Mouse (Mus musculus): ENCODE measurements around the gene Nudt2. TPM values are rescaled to one million over a fixed set of nuclear protein-coding genes. Genes with fewer than 3 reads are reported as not detected.

Gene Nudt2
- polyA plus RNA-seq, 1 experiment from 2014 or later = 31.7 TPM

DNA sequence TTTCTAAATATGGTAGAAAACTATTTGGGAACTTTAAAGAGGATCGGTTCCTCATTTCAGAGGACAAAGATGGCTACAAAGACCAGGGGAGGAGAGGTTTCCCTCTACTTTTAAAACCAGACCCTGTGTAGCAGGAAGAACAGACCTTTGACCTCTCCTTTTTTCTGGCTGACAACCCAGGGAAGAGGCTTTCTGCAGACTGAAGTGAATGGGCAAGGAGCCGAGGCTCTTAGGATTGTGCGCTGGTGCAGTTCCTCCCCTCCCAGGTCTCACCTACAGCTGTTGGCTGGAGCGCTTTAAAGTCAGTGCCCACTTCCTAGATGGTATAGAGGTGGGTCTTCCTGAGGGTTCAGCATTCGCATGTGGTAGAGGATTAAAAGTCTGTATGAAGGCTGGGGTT lies 32.1 kb downstream of the Nudt2 start:
- Histone ChIP-seq H3K36me3 (no peaks in the 10 kb centered on the region), H3K4me1 (peaks cover 20% of the 10 kb centered on the region), H3K27ac (no peak overlapping the region), H3K4me2 (no peak overlapping the region; the same call in 1 of the 2 replicates), H3K9me3 (replicated peaks) (no peaks in the 10 kb centered on the region), H3K27me3 (replicated peaks) (peaks cover 85% of the 10 kb centered on the region), H3K9ac (no peak overlapping the region), H3K4me3 (no peak overlapping the region)
- no peak for ATAC-seq
- 47% methylated on average over 5 of the region's 5 CpGs for WGBS (ENCODE audit: insufficient replicate concordance)

DNA sequence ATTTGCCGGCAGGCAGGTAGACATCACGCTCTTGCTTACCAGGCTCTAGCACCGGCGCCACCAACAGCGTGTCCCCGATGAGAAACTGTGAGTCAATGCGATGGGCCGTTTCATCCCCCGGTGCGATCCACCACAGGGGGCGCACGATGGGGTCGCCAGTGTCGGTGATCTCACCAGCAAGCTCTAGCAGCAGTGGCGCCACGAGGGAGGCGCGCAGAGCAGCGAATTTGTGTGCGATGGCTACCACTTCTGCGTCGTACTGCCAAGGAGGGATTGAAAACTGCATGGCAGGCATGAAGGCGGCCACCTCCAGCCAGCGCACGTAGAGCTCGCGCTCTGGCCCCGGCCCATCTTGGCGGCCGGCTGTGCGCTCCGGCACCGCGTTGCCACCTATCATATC lies 32.6 kb downstream of the Nudt2 start:
- Histone ChIP-seq H3K27ac (no peak overlapping the region), H3K9me3 (replicated peaks) (no peaks in the 10 kb centered on the region), H3K27me3 (replicated peaks) (peaks cover 90% of the 10 kb centered on the region), H3K4me3 (peak overlapping the region; percentile 26), H3K9ac (no peak overlapping the region), H3K4me1 (peaks cover 25% of the 10 kb centered on the region), H3K36me3 (no peaks in the 10 kb centered on the region), H3K4me2 (peak overlapping the region; percentile 53)
- ATAC-seq = no peak
- 2% methylated on average over 34 of the region's 34 CpGs for WGBS (ENCODE audit: insufficient replicate concordance)

DNA sequence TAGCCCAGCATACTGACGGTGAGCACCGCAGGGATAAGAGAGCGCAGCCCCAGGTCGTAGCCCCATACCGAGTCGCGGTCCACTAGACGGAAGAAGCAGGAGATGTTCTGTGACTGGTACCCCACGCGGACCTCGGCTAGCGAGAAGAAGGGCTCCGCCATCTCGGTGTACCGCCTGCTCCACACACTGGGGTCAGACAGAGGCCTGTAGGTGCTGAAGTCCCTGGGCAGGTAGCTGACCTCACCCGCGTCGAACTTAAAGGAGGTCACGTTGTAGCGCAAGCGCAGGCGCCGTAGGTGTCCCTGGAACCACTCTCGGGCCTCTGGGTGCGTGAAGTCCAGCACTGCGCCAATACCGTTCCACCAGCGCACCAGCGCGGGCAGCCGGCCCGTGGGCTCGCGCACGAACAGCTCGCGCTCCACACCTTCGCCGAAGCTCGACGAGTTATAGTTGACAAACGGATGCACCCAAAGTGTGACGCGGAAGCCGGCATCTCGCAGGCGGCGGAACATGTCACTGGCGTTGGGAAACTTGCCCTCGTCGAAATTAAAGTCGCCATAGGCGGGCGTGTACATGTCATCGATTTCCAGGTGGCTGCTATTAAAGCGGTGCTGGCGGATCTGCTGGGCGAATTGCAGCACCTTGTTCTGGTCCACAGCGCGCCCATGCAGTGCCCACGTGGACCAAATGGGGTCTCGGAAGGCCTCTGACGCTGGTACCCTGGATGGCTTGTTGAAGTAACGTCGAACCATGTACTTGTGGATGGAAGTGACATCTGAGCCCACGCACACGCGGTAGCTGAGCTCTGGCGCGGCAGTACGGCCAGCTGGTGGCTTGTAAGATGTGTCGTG lies 33.3 kb downstream of the Nudt2 start:
- ATAC-seq = no peak

DNA sequence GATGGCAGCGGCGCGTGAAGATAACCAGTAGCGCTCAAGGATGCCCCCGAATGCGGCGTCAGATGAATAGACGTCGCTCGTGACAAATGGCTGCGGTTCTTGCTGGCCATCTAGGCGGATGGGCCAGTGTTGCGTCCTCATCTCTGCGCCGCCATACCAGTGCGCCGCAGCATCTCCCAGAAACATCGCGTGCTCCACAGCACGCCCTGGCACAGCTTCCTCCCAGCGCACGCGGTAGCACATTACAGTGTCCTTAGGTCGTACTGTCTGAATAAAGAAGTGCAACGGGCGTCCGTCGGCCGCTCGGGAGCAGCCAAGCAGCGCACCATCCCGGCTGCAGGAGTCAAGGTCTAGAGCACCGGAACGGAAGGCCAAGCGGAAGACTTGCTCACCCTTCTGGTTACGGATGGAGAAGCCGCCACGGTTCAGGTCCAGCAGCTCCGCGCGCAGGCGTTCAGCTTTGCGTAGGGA lies 34.0 kb downstream of the Nudt2 start:
- Histone ChIP-seq H3K36me3 (no peaks in the 10 kb centered on the region), H3K9me3 (replicated peaks) (no peaks in the 10 kb centered on the region), H3K4me1 (peaks cover 30% of the 10 kb centered on the region), H3K4me2 (peak overlapping the region; percentile 53), H3K9ac (no peak overlapping the region), H3K27me3 (replicated peaks) (peaks cover 86% of the 10 kb centered on the region), H3K27ac (no peak overlapping the region), H3K4me3 (peak overlapping the region; percentile 26)
- no peak for ATAC-seq
- 3% methylated on average over 43 of the region's 43 CpGs for WGBS (ENCODE audit: insufficient replicate concordance)

More for the DNA sequence above, 33.3 kb downstream of the Nudt2 start:
- Histone ChIP-seq H3K4me3 (peak overlapping the region; percentile 26), H3K36me3 (no peaks in the 10 kb centered on the region), H3K27ac (no peak overlapping the region), H3K9me3 (replicated peaks) (no peaks in the 10 kb centered on the region), H3K27me3 (replicated peaks) (peaks cover 89% of the 10 kb centered on the region), H3K4me1 (peaks cover 30% of the 10 kb centered on the region), H3K9ac (no peak overlapping the region), H3K4me2 (peak overlapping the region; percentile 53)
- 7% methylated on average over 72 of the region's 72 CpGs for WGBS (ENCODE audit: insufficient replicate concordance)

DNA sequence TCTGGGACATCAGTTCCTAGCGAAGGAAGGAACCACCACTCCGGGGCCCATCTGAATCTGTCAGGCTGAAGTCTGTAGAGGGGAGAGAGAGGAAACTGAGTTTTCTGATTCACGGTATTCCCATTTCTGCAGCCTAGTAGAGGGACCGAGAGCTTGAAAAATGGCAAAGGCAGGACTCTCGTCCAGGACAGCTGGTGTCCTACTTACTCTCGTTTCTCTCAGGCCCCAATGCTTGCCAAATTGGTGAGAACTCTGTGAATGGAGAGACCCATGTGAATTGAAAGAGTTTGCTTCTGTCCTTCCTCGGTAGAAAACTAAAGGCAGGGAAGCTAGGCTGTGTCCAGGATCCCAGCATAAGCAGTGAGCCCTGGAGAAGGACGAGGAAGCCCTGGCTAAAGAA lies 34.7 kb downstream of the Nudt2 start:
- H3K9me3 ChIP-seq (replicated peaks) = no peaks in the 10 kb centered on the region
- no peaks in the 10 kb centered on the region for H3K36me3 ChIP-seq
- no peak overlapping the region for H3K27ac ChIP-seq
- no peak overlapping the region for H3K9ac ChIP-seq
- no peak for ATAC-seq
- no peak overlapping the region for H3K4me2 ChIP-seq
- H3K4me3 ChIP-seq = no peak overlapping the region
- 47% methylated on average over 8 of the region's 8 CpGs for WGBS (ENCODE audit: insufficient replicate concordance)
- peaks cover 30% of the 10 kb centered on the region for H3K4me1 ChIP-seq
- H3K27me3 ChIP-seq (replicated peaks) = peaks cover 81% of the 10 kb centered on the region

DNA sequence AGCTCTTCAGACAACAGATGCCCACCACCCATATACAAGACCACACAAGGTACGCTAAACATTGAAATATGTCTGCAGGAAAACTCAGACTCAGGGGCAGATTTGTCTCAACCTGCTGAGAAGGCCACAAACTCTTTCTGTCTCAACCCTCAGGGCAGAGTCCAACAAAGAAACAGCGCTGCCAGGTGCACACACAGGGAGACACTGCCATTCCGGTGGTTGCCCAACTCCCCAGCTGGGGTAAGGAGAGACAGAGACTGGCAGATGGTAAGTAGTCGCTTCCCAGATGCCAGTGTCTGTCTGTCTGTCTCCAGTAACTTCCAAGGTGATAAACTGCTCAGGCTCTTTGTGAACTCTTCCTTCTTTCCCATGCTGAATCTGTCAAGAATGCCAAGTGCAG lies 35.8 kb downstream of the Nudt2 start:
- H3K9me3 ChIP-seq (replicated peaks) = no peaks in the 10 kb centered on the region
- 69% methylated on average over 4 of the region's 4 CpGs for WGBS (ENCODE audit: insufficient replicate concordance)
- H3K9ac ChIP-seq = no peak overlapping the region
- H3K4me1 ChIP-seq = peaks cover 31% of the 10 kb centered on the region
- H3K27me3 ChIP-seq (replicated peaks) = peaks cover 69% of the 10 kb centered on the region
- no peak overlapping the region for H3K4me3 ChIP-seq
- no peak overlapping the region for H3K4me2 ChIP-seq
- no peaks in the 10 kb centered on the region for H3K36me3 ChIP-seq
- no peak overlapping the region for H3K27ac ChIP-seq
- no peak for ATAC-seq

DNA sequence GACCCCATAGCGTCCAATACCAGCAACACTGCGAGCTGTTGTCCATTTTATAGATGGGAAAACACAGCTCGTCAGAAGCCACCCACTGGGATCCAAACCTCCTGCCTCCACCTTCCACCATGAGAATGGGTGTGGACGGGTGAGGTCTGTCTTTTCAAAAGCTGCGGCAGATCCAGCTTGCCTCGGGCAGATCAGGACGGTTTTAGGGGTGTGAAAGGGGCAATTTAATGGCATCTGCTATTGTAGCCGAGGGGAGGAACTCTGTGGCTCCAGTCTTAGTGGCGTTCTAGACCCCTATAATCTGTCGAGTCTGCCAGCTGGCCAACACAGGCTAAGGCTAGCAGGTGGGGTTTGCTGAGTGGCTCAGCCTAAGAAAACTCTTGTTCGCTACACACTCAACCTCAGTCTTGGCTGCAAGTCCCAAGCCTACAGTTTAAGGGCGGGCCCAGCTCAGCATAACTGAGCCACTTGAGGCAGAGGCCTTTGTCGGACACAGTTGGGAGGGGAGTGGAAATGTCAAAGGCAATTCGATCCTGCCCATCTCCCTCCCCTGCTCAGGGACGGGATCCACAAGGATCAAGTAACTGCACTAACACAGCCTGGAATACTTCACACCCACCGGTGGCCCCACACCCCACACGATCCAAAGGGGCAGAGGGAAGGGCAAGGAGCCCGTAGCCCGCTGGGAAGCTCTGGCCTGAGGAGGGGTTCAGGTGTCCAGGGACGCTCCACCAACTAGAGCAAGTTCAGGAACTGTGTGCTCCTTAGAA lies 37.4 kb downstream of the Nudt2 start:
- peak; percentile 16 for ATAC-seq
- Histone ChIP-seq H3K27me3 (replicated peaks) (peaks cover 62% of the 10 kb centered on the region), H3K4me1 (peaks cover 44% of the 10 kb centered on the region), H3K27ac (no peak overlapping the region), H3K36me3 (no peaks in the 10 kb centered on the region), H3K4me3 (peak overlapping the region; percentile 43), H3K9ac (peak overlapping the region; percentile 44), H3K9me3 (replicated peaks) (no peaks in the 10 kb centered on the region), H3K4me2 (peak overlapping the region; percentile 73)
- WGBS (ENCODE audit: insufficient replicate concordance) = 17% methylated on average over 20 of the region's 20 CpGs

DNA sequence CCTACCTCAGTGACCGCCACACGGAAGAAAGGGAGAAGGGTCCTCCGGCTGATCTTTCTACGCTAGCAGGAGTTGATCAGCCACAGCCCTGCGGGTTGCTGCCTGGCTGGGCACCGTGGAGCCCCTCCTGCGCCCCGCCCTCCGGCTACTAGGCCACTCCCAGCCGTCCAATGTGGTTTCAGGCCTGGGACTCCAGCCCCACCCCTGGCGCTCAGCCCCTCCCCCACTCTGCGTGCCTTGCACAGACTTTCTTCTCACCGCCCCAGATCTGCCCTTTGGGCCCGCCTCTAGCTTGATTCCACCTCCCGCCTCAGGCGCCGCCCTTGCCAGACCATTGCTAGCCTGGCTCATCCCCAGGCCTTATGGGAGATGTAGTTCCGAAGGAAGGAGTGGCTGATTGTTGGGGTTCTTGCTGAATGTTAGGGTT lies 38.0 kb downstream of the Nudt2 start, which contains the start of gene AI464131:
AI464131 (minus strand) TSS at position 91 of the 427 bp plus-strand sequence.
- under 1% methylated on average over 18 of the region's 18 CpGs for WGBS (ENCODE audit: insufficient replicate concordance)
- no peak within 1 kb of the TSS for H3K27ac ChIP-seq
- no peaks in the 10 kb centered on the region for H3K36me3 ChIP-seq
- peaks cover 41% of the 10 kb centered on the region for H3K4me1 ChIP-seq
- peak within 1 kb of the TSS; percentile 73 for H3K4me2 ChIP-seq
- peak within 1 kb of the TSS; percentile 43 for H3K4me3 ChIP-seq
- no peaks in the 10 kb centered on the region for H3K9me3 ChIP-seq (replicated peaks)
- peaks cover 62% of the 10 kb centered on the region for H3K27me3 ChIP-seq (replicated peaks)
- ATAC-seq = peak; percentile 92
- peak within 1 kb of the TSS; percentile 44 for H3K9ac ChIP-seq

DNA sequence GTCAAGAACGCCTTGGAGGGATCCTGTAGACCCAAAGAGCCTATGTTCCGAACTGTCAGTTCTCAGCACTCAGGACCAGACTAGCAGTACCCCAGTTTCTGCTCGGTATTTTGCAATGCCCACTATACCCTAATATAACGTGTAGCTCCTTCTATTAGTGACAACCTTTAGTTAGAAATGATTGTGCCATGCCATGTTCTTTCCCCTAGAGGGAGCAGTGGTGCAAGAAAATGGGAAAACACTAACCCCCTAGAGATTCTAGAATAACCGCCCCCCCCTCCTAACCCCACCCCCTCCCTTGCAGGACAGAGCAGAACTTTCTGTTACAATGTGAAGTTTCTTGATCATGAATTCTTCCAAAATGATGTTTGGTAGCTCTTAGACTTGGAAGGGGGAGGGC lies 39.4 kb downstream of the Nudt2 start:
- Histone ChIP-seq H3K4me2 (no peak overlapping the region), H3K4me1 (peaks cover 32% of the 10 kb centered on the region), H3K9ac (no peak overlapping the region), H3K4me3 (no peak overlapping the region), H3K36me3 (no peaks in the 10 kb centered on the region), H3K9me3 (replicated peaks) (no peaks in the 10 kb centered on the region), H3K27me3 (replicated peaks) (peaks cover 62% of the 10 kb centered on the region), H3K27ac (no peak overlapping the region)
- no peak for ATAC-seq
- WGBS (ENCODE audit: insufficient replicate concordance) = 66% methylated on average over 5 of the region's 5 CpGs

DNA sequence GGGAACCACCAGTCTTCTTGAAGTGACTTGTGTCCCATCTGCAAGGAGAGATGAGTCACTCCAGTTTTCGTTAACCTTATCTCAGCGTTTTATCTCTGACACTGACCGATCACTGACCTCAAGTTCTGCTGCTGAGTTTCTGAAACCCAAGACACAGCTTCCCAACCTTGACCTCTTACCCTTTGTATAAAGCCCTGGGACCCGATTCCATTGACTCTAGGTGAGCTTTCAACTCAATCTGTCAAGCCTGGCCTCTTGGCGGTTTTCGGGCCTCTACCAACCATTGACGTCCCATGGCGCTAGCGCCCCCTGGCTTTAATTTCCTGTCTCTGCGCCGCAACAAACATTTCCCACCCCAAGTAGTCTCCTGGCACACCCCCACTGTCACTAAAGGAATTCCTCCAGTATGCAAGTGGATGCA lies 40.2 kb downstream of the Nudt2 start:
- peaks cover 62% of the 10 kb centered on the region for H3K27me3 ChIP-seq (replicated peaks)
- peaks cover 32% of the 10 kb centered on the region for H3K4me1 ChIP-seq
- no peak overlapping the region for H3K27ac ChIP-seq
- ATAC-seq = no peak
- no peak overlapping the region for H3K4me3 ChIP-seq
- WGBS (ENCODE audit: insufficient replicate concordance) = 37% methylated on average over 11 of the region's 11 CpGs
- H3K9me3 ChIP-seq (replicated peaks) = no peaks in the 10 kb centered on the region
- H3K9ac ChIP-seq = no peak overlapping the region
- H3K36me3 ChIP-seq = no peaks in the 10 kb centered on the region
- no peak overlapping the region for H3K4me2 ChIP-seq

DNA sequence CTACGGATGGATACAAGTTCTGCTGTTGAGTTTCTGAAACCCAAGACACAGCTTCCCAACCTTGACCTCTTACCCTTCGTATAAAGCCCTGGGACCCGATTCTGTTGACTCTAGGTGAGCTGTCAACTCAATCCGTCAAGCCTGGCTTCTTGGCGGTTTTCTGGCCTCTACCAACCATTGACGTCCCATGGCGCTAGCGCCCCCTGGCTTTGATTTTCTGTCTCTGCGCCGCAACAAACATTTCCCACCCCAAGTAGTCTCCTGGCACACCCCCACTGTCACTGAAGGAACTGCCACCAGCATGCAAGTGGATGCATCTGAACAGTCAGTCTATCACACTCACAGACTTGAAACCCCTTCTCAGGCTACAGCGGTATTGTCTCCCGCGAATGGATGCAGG lies 41.2 kb downstream of the Nudt2 start:
- H3K9ac ChIP-seq = peak overlapping the region; percentile 56; the same call in 1 of the 2 replicates
- H3K4me2 ChIP-seq = peak overlapping the region; percentile 83
- peaks cover 32% of the 10 kb centered on the region for H3K4me1 ChIP-seq
- H3K4me3 ChIP-seq = peak overlapping the region; percentile 53
- H3K36me3 ChIP-seq = no peaks in the 10 kb centered on the region
- no peak for ATAC-seq
- 11% methylated on average over 13 of the region's 13 CpGs for WGBS (ENCODE audit: insufficient replicate concordance)
- H3K27ac ChIP-seq = no peak overlapping the region
- H3K9me3 ChIP-seq (replicated peaks) = no peaks in the 10 kb centered on the region
- H3K27me3 ChIP-seq (replicated peaks) = peaks cover 61% of the 10 kb centered on the region

DNA sequence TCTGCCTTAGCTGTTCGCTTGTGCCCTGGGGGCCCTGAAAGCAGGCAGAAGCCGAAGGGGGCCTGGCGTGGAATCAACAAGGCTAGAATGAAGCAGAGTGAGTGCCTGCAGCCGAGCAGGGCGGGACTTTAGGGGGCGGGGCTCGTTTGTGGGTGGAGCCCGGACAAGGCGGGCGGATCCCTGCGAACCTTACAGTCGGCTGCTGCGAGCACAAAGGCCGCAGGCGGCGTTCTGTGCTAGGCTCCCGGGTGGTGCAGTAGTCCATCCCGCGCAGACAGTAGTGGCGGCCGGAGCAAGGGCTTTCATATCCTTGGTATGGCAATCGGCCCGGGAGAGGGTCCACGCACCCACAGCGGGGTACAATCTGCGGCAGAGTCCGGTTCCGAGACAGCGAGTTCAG lies 42.0 kb downstream of the Nudt2 start:
- peak overlapping the region; percentile 53 for H3K4me3 ChIP-seq
- H3K27ac ChIP-seq = no peak overlapping the region
- peaks cover 61% of the 10 kb centered on the region for H3K27me3 ChIP-seq (replicated peaks)
- no peaks in the 10 kb centered on the region for H3K36me3 ChIP-seq
- ATAC-seq = peak; percentile 58
- H3K9ac ChIP-seq = peak overlapping the region; percentile 56
- peaks cover 32% of the 10 kb centered on the region for H3K4me1 ChIP-seq
- peak overlapping the region; percentile 83 for H3K4me2 ChIP-seq
- H3K9me3 ChIP-seq (replicated peaks) = no peaks in the 10 kb centered on the region
- WGBS (ENCODE audit: insufficient replicate concordance) = under 1% methylated on average over 29 of the region's 29 CpGs
